8 mouse cellular contexts compared by ENCODE assay signal in the genomic region with DNA sequence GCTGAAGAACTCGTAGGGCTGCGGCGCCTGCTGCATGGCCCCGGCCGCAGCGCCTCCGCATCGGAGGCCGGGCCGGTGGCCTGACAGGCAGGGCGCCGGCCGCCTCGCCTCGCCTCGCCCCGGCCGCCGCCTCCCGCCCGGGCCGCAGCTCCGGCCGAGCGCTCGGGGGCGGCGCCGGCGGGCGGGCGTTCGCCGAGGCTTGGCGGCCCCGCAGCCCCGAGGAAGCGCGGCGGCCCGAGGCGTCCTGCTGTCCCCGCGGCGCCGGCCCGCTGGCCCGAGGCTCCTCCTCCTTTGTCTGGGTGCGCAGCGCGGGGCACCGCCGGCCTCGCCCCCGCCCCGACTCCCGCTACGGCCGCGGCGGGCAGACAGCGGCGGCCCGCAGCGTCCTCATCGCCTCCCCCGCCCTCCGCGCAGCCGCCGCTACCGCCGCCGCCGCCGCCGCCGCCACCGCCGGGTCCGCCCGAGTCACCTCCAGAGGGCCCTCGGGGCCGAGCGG. TPM values are rescaled to one million over a fixed set of nuclear protein-coding genes. Genes with fewer than 3 reads are reported as not detected.
A peak's percentile ranks its signal among the peaks of the same experiment; 100 is the strongest.
DNase-seq lines count a peak whose midpoint lies in the region; ATAC-seq lines count a peak whose summit lies in the region.

A gene (minus strand): TSS at position 287 of the 496 bp plus-strand sequence.

- under 1% methylated on average over 45 of the region's 85 CpGs for WGBS in embryonic facial prominence, embryonic 12.5 days
- WGBS in limb, embryonic 10.5 days: 4% methylated on average over 54 of the region's 85 CpGs
- WGBS in midbrain, embryonic 10.5 days: 9% methylated on average over 82 of the region's 85 CpGs

- peak within 1 kb of the TSS; percentile 80 for H3K4me2 ChIP-seq in embryonic facial prominence, embryonic 12.5 days (replicated peaks)

- ATAC-seq in embryonic facial prominence, embryonic 12.5 days (ENCODE audit: insufficient number of reproducible peaks, insufficient read depth, low FRiP score, low TSS enrichment): peak; percentile 62

- H3K4me1 ChIP-seq in embryonic facial prominence, embryonic 12.5 days: peaks cover 10% of the 10 kb centered on the region
- H3K4me1 ChIP-seq in limb, embryonic 10.5 days: peaks cover 10% of the 10 kb centered on the region
- peaks cover 19% of the 10 kb centered on the region for H3K4me1 ChIP-seq in midbrain, embryonic 10.5 days

- DNase-seq in thymus, postnatal 36 days: peak; percentile 46 to 56
- DNase-seq in thymus, postnatal 10 days (ENCODE audit: low spot score in 2 of 2): no peak
- peak; percentile 96 for DNase-seq in heart, adult 11 months
- DNase-seq in kidney, adult 11 months: peak; percentile 52
- no peak for DNase-seq in limb, embryonic 10.5 days (ENCODE audit: low spot score)
- no peak for DNase-seq in midbrain, embryonic 10.5 days (ENCODE audit: low spot score)
- peak; percentile 43 to 63 for DNase-seq in spleen, adult 18-20 months

- H3K4me3 ChIP-seq in embryonic facial prominence, embryonic 12.5 days: peak within 1 kb of the TSS; percentile 95
- peak within 1 kb of the TSS; percentile 91 for H3K4me3 ChIP-seq in limb, embryonic 10.5 days
- peak within 1 kb of the TSS; percentile 92 for H3K4me3 ChIP-seq in midbrain, embryonic 10.5 days

- H3K27me3 ChIP-seq in embryonic facial prominence, embryonic 12.5 days: no peaks in the 10 kb centered on the region
- H3K27me3 ChIP-seq in limb, embryonic 10.5 days (ENCODE audit: low read depth, poor library complexity, severe bottlenecking): no peaks in the 10 kb centered on the region
- H3K27me3 ChIP-seq in midbrain, embryonic 10.5 days (ENCODE audit: low read depth, poor library complexity, severe bottlenecking): peaks cover 4% of the 10 kb centered on the region

- H3K9me3 ChIP-seq in embryonic facial prominence, embryonic 12.5 days: no peaks in the 10 kb centered on the region
- no peaks in the 10 kb centered on the region for H3K9me3 ChIP-seq in limb, embryonic 10.5 days (replicated peaks)
- no peaks in the 10 kb centered on the region for H3K9me3 ChIP-seq in midbrain, embryonic 10.5 days (replicated peaks)

- H3K36me3 ChIP-seq in embryonic facial prominence, embryonic 12.5 days: no peaks in the 10 kb centered on the region
- H3K36me3 ChIP-seq in limb, embryonic 10.5 days: no peaks in the 10 kb centered on the region
- no peaks in the 10 kb centered on the region for H3K36me3 ChIP-seq in midbrain, embryonic 10.5 days

- H3K27ac ChIP-seq in embryonic facial prominence, embryonic 12.5 days: peak within 1 kb of the TSS; percentile 96
- peak within 1 kb of the TSS; percentile 98 for H3K27ac ChIP-seq in limb, embryonic 10.5 days
- peak within 1 kb of the TSS; percentile 96 for H3K27ac ChIP-seq in midbrain, embryonic 10.5 days (replicated peaks)

- peak within 1 kb of the TSS; percentile 96 for H3K9ac ChIP-seq in embryonic facial prominence, embryonic 12.5 days

RNA-seq across cellular contexts. Expression of the gene that starts here (rescaled TPM):
- 11.0 and 13.9 TPM in 2 replicates for polyA plus RNA-seq in embryonic facial prominence, embryonic 12.5 days (2016; fragmentation: Nextera tagmentation; extraction: Ambion mirVana)
- polyA plus RNA-seq in limb, embryonic 10.5 days (2016; fragmentation: Nextera tagmentation; extraction: Ambion mirVana): 8.3 and 10.0 TPM in 2 replicates
- polyA plus RNA-seq in midbrain, embryonic 10.5 days (2016; fragmentation: Nextera tagmentation; extraction: Ambion mirVana): 7.8 and 10.4 TPM in 2 replicates

Comparison
In these comparisons a context has a peak if more than half of its experiments do, and no peak if none do; other contexts are left out.
1. DNase-seq: peak in thymus, postnatal 36 days (2 of 2), heart, adult 11 months (single experiment), kidney, adult 11 months (single experiment) and spleen, adult 18-20 months (2 of 2); none in thymus, postnatal 10 days (0 of 2), limb, embryonic 10.5 days (single experiment) and midbrain, embryonic 10.5 days (single experiment).
2. Peak in every context shown above with its lines, with median percentiles within 50 percentile points of each other: H3K27ac ChIP-seq and H3K4me3 ChIP-seq.